Mouse (Mus musculus) heart, adult 2 months (tissue): ENCODE measurements around the gene 3110070M22Rik.
"Not testable (repeated sequence)": the region's sequence is repeated elsewhere in the genome, so short reads cannot be mapped to it uniquely, and the experiment has no call there.

Experiments used
- CTCF ChIP-seq: fragments of 200-600 bp; IDR thresholded peaks from 2 replicates; pipeline ENCODE4 v1.8.1; 2022; ENCODE audit warnings: antibody characterized with exemption, mild to moderate bottlenecking, moderate library complexity
- EP300 ChIP-seq: fragments of 200-500 bp; IDR thresholded peaks from 2 replicates; pipeline ENCODE4 v1.6.1; 2011; ENCODE audit warnings: low read depth, low read length, control low read depth; ENCODE audit not compliant: insufficient read depth
- POLR2A ChIP-seq: fragments of 200-500 bp; IDR thresholded peaks from 2 replicates; pipeline ENCODE4 v1.6.1; 2011; ENCODE audit warnings: mild to moderate bottlenecking, low read depth, low read length, control low read depth; ENCODE audit not compliant: insufficient read depth

DNA sequence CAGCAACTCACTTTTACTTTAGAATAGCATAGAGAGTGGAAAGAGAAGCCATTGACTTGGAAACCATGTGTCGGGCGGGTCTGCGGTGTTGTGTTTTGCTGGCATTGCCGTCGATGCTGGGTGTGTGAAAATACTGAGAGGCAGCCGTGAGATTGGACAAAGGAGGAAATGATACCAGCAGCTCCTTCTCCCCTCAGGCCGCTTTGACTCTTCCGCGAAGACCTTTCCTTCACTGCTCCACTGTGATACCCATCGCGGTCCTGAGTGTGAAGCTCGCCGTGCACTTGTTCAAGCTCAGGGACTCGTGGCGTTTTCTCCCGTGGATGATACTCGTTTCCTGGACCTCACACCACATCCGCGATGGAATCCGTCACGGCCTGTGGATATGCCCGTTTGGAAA, 6.8 kb upstream of the 3110070M22Rik start:
- TF ChIP-seq CTCF, POLR2A, EP300: not testable (repeated sequence)
